8 mouse cellular contexts compared by ENCODE assay signal in the genomic region with DNA sequence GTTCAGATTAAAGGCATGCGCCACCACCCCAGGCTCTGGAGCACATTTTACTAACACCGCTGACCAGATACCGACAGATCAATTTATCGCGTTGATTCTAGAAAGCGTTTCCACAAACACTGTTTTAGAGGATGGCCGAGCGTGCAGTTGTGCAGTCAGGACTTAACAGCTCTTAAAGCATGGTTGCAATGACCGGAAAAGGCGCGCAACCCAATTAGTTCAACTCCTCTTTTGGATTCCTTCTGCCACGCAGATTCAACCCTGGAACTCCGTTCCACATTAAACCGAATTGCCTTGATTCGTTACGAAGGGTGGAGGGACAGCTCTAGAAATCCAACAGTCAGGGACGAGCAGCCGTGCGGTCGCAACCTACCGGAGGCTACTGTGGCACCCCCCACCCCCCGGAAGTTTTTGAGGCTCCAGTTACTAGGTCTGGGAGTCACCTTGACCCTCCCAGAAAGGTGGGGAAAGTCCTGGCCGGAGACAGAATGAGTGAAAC. TPM values are rescaled to one million over a fixed set of nuclear protein-coding genes. Genes with fewer than 3 reads are reported as not detected.
DNase-seq lines count a peak whose midpoint lies in the region; ATAC-seq and TF ChIP-seq lines count a peak whose summit lies in the region.

No protein-coding gene starts in this region.

- H3K9me3 ChIP-seq in embryonic facial prominence, embryonic 13.5 days, result no peaks in the 10 kb centered on the region
- no peaks in the 10 kb centered on the region for H3K9me3 ChIP-seq in hindbrain, embryonic 13.5 days
- no peaks in the 10 kb centered on the region for H3K9me3 ChIP-seq in lung, embryonic 16.5 days (ENCODE audit: control insufficient read depth, low read length)

- in situ Hi-C loops in Patski (cut with MboI; ENCODE audit: low pct_unique_long_range_greater_than_20kb), result no loop called here

- intact Hi-C loops in left cerebral cortex, postnatal 36 days (cut with DNase I), result loop anchor here (5.0 kb wide), 1 partner anchor 94 kb away; no protein-coding TSS in a partner anchor

- TF ChIP-seq CTCF in Patski (IDR thresholded peaks at IDR 0.05), result no peak

- ATAC-seq in Patski, result peak; percentile 44
- peak; percentile 74 for ATAC-seq in embryonic facial prominence, embryonic 13.5 days (ENCODE audit: insufficient number of reproducible peaks, insufficient read depth, low FRiP score, low TSS enrichment, low read depth)
- ATAC-seq in hindbrain, embryonic 13.5 days (ENCODE audit: low FRiP score), result peak; percentile 77
- ATAC-seq in lung, embryonic 16.5 days (ENCODE audit: low read depth), result peak; percentile 63

- H3K27me3 ChIP-seq in Patski, result no peaks in the 10 kb centered on the region
- H3K27me3 ChIP-seq in embryonic facial prominence, embryonic 13.5 days, result no peaks in the 10 kb centered on the region
- 0 out of 2 replicates have a peak, but pooled peaks cover 3% of the 10 kb centered on the region for H3K27me3 ChIP-seq in hindbrain, embryonic 13.5 days
- H3K27me3 ChIP-seq in lung, embryonic 16.5 days (ENCODE audit: control insufficient read depth, insufficient read depth, low read depth, low read length), result no peaks in the 10 kb centered on the region

- H3K27ac ChIP-seq in embryonic facial prominence, embryonic 13.5 days, result peak overlapping the region; percentile 72
- peak overlapping the region; percentile 44; the same call in 1 of the 2 replicates for H3K27ac ChIP-seq in hindbrain, embryonic 13.5 days
- peak overlapping the region; percentile 89 for H3K27ac ChIP-seq in lung, embryonic 16.5 days (ENCODE audit: low read length)

- CTCF ChIA-PET in Patski (lab: Charles Lee), result interaction anchor here (1.2 to 1.3 kb wide), 2 partner anchors 68 to 96 kb away, joined by 3 read pairs; no protein-coding TSS in a partner anchor

- under 1% methylated on average over 23 of the region's 23 CpGs for WGBS in embryonic facial prominence, embryonic 13.5 days
- WGBS in hindbrain, embryonic 13.5 days, result under 1% methylated on average over 23 of the region's 23 CpGs
- WGBS in lung, embryonic 16.5 days, result under 1% methylated on average over 23 of the region's 23 CpGs

- peak overlapping the region; percentile 100 for H3K4me3 ChIP-seq in embryonic facial prominence, embryonic 13.5 days
- peak overlapping the region; percentile 100 for H3K4me3 ChIP-seq in hindbrain, embryonic 13.5 days
- peak overlapping the region; percentile 100 for H3K4me3 ChIP-seq in lung, embryonic 16.5 days (ENCODE audit: low read length)

- H3K9ac ChIP-seq in embryonic facial prominence, embryonic 13.5 days, result peak overlapping the region; percentile 100
- peak overlapping the region; percentile 67 for H3K9ac ChIP-seq in hindbrain, embryonic 13.5 days
- peak overlapping the region; percentile 71 for H3K9ac ChIP-seq in lung, embryonic 16.5 days (ENCODE audit: low read length)

- POLR2A ChIA-PET in Patski (lab: Charles Lee), result interaction anchor here (0.6 kb wide), 1 partner anchor 98 kb away, joined by 5 read pairs; no protein-coding TSS in a partner anchor

- peak overlapping the region; percentile 75 for H3K4me2 ChIP-seq in embryonic facial prominence, embryonic 13.5 days
- peak overlapping the region; percentile 73 for H3K4me2 ChIP-seq in hindbrain, embryonic 13.5 days
- H3K4me2 ChIP-seq in lung, embryonic 16.5 days (ENCODE audit: low read depth, low read length), result peak overlapping the region; percentile 78

- H3K36me3 ChIP-seq in embryonic facial prominence, embryonic 13.5 days, result no peaks in the 10 kb centered on the region
- no peaks in the 10 kb centered on the region for H3K36me3 ChIP-seq in hindbrain, embryonic 13.5 days
- H3K36me3 ChIP-seq in lung, embryonic 16.5 days (ENCODE audit: control insufficient read depth, insufficient read depth, low read length), result no peaks in the 10 kb centered on the region

- peaks cover 5% of the 10 kb centered on the region; the same call in 1 of the 2 replicates for H3K4me1 ChIP-seq in embryonic facial prominence, embryonic 13.5 days
- peaks cover 17% of the 10 kb centered on the region for H3K4me1 ChIP-seq in hindbrain, embryonic 13.5 days (replicated peaks)
- peaks cover 3% of the 10 kb centered on the region for H3K4me1 ChIP-seq in lung, embryonic 16.5 days (replicated peaks; ENCODE audit: control insufficient read depth, insufficient read depth, low read length)

- DNase-seq in left cerebral cortex, adult 11 months (ENCODE audit: low spot score), result peak; percentile 9
- DNase-seq in left cerebral cortex, postnatal 36 days (ENCODE audit: low spot score in 2 of 2), result no peak
- DNase-seq in Patski (ENCODE audit: low read depth, low spot score), result peak; percentile 25
- peak; percentile 7 to 11 for DNase-seq in right cerebral cortex, postnatal 36 days (ENCODE audit: low spot score in 2 of 2)
- no peak for DNase-seq in B cell, adult 2 months

RNA-seq across cellular contexts. Expression of gene Serbp1, which starts 28.2 kb away (rescaled TPM):
- 100 to 1,000 TPM; 194 to 206 TPM for total RNA-seq in left cerebral cortex, postnatal 36 days (2021)
- polyA plus RNA-seq in Patski (2021), result 570 TPM
- polyA plus RNA-seq in embryonic facial prominence, embryonic 13.5 days (2015; fragmentation: Nextera tagmentation; extraction: Ambion mirVana), result 432 TPM in 2 replicates
- polyA plus RNA-seq in hindbrain, embryonic 13.5 days (2015; fragmentation: Nextera tagmentation; extraction: Ambion mirVana), result 310 and 312 TPM in 2 replicates
- 290 and 318 TPM in 2 replicates for polyA plus RNA-seq in lung, embryonic 16.5 days (2015; fragmentation: Nextera tagmentation; extraction: Ambion mirVana)

Comparison
In these comparisons a context has a peak if more than half of its experiments do, and no peak if none do; other contexts are left out.
1. DNase-seq: peak in left cerebral cortex, adult 11 months (single experiment), Patski (single experiment) and right cerebral cortex, postnatal 36 days (2 of 2); none in left cerebral cortex, postnatal 36 days (0 of 2) and B cell, adult 2 months (0 of 2).
2. Peak in every context shown above with its lines, with median percentiles within 50 percentile points of each other: ATAC-seq, H3K27ac ChIP-seq, H3K4me2 ChIP-seq, H3K4me3 ChIP-seq and H3K9ac ChIP-seq.